Mouse (Mus musculus) olfactory bulb, adult 2 months (tissue): ENCODE results near the gene Gm7029. TPM values are rescaled to one million over a fixed set of nuclear protein-coding genes. Genes with fewer than 3 reads are reported as not detected.

Source experiments
- H3K27ac ChIP-seq: fragments of 200-500 bp; 2 replicates; pipeline ENCODE4 v1.5.1; 2012; ENCODE audit warnings: low read depth, low read length; ENCODE audit not compliant: insufficient read depth
- H3K4me1 ChIP-seq: fragments of 200-500 bp; 2 replicates; pipeline ENCODE4 v1.6.1; 2012; ENCODE audit warnings: low read length; ENCODE audit not compliant: control insufficient read depth, insufficient read depth
- H3K4me3 ChIP-seq: fragments of 200-500 bp; 2 replicates; pipeline ENCODE4 v1.5.1; 2012; ENCODE audit warnings: mild to moderate bottlenecking, low read depth, low read length, moderate library complexity; ENCODE audit not compliant: insufficient read depth
- CTCF ChIP-seq: fragments of 200-500 bp; IDR thresholded peaks from 2 replicates; pipeline ENCODE4 v1.5.1; 2012; ENCODE audit warnings: low read depth, mild to moderate bottlenecking, low read length, moderate library complexity; ENCODE audit not compliant: insufficient read depth
- POLR2A ChIP-seq: fragments of 200-500 bp; IDR thresholded peaks from 2 replicates; pipeline ENCODE4 v1.6.1; 2012; ENCODE audit warnings: mild to moderate bottlenecking, low read depth, low read length, moderate library complexity; ENCODE audit not compliant: insufficient read depth
- WGBS: fragments of 180-500 bp; shearing (Covaris S2); methylation state at CpG from one replicate; pipeline ENCODE4 v1.1.7; 2018; 5-methylcytosine and 5-hydroxymethylcytosine counted together
- polyA plus RNA-seq: library from polyadenylated mRNA; stranded (reverse); fragments of >200 nt; gene quantifications from 2 replicates; pipeline ENCODE4 v1.2.4, GENCODE M21; 2012; ENCODE audit warnings: low replicate concordance; ENCODE audit not compliant: missing spikeins, insufficient read depth, insufficient read length

Gm7029 gene
- polyA plus RNA-seq, 1 experiment = not detected

DNA sequence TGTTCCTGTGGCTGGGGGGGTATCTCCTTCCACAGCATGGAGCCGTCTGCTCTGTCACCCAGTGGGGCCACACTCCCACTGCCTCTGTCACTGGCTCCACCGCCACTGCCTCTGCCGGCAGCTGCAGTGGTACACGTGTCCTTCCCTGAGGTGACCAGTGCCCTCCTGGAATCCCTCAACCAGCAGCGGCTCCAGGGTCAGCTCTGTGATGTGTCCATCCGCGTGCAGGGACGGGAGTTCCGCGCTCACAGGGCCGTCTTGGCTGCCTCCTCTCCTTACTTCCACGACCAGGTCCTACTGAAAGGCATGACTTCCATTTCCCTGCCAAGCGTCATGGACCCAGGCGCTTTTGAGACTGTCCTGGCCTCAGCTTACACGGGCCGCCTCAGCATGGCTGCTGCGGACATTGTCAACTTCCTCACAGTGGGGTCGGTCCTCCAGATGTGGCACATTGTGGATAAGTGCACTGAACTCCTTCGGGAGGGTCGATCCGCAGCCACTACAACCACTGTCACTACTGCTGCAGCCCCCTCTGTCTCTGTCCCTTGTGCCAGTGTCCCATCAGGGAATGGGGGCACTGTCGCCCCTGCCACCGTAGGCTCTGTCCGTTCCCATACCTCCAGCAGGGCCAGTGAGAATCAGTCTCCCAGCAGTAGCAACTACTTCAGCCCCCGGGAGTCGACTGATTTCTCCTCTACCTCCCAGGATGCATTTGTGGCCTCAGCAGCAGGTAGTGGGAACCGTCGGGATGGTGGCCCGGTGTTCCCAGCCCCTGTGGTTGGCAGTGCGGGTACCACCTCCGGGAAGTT lies 43.4 kb downstream of the Gm7029 start:
- Histone ChIP-seq H3K4me3 (peak overlapping the region; percentile 50; the same call in 1 of the 2 replicates), H3K27ac (no peak overlapping the region), H3K4me1 (peaks cover 34% of the 10 kb centered on the region)
- TF ChIP-seq POLR2A (no peak), CTCF (no peak)
- WGBS = 70% methylated on average over 31 of the region's 31 CpGs

DNA sequence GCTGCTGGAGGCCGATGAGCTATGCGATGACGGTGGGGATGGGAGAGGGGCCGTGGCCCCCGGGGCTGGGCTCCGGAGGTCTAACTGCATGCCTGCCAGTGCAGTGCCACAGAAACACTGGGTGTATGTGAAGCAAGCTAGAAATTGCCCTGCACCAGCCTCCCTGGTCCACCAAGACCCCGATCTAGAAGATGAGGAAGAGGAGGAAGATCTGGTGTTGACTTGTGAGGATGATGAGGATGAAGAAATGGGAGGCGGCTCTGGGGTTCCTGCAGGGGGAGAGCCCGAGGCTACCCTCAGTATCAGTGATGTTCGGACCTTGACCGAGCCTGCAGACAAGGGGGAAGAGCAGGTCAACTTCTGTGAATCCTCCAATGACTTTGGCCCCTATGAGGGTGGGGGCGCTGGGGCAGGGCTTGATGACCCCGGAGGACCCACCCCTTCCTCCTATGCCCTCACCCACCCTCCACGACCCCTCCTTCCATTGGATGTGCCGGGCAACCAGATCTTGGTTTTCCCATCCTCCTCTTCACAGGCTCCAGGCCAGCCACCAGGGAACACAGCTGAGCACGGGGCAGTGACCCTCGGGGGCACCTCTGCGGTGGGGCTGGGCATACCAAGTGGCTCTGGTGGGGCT lies 44.1 kb downstream of the Gm7029 start:
- no peak overlapping the region for H3K4me3 ChIP-seq
- 84% methylated on average over 18 of the region's 18 CpGs for WGBS
- TF ChIP-seq POLR2A (no peak), CTCF (no peak)
- H3K4me1 ChIP-seq = peaks cover 34% of the 10 kb centered on the region
- no peak overlapping the region for H3K27ac ChIP-seq

DNA sequence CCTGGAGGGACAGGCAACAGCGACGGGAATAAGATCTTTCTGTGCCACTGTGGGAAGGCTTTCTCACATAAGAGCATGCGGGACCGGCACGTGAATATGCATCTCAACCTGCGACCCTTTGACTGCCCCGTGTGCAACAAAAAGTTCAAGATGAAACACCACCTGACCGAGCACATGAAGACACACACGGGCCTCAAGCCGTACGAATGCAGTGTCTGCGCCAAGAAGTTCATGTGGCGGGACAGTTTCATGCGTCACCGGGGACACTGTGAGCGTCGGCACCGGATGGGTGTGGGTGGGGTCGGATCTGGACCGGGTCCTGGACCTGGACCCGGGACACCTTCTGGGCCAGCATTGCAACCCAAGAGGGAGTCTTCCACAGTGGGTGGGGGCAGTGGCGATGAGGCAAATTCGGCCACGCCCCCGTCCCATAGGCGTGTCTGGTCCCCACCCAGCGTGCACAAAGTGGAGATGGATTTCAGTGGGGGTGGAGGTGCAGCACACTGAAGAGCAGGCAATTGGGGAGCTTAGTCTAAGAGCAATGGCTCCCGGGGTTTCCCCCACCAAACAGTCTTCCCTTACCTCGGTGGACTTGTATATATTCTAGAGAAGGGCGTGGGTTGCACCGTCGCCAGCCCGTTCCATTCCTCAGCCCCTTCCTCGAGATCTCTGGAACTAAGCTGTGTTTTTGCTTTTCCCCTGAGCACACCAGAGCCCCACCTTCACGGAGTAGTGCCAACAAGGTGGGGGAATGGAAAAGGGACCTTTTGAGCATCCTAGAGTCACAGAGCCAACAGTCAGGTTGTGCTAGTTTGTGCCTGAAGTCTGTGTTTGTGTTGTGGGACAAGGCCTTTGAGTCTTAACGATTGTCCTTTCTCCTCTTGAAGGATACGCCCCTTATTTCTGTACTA lies 44.9 kb downstream of the Gm7029 start:
- H3K4me1 ChIP-seq = peaks cover 34% of the 10 kb centered on the region
- no peak for TF ChIP-seq POLR2A
- H3K27ac ChIP-seq = no peak overlapping the region
- WGBS = 63% methylated on average over 37 of the region's 37 CpGs
- peak overlapping the region; percentile 59; the same call in 1 of the 2 replicates for H3K4me3 ChIP-seq

DNA sequence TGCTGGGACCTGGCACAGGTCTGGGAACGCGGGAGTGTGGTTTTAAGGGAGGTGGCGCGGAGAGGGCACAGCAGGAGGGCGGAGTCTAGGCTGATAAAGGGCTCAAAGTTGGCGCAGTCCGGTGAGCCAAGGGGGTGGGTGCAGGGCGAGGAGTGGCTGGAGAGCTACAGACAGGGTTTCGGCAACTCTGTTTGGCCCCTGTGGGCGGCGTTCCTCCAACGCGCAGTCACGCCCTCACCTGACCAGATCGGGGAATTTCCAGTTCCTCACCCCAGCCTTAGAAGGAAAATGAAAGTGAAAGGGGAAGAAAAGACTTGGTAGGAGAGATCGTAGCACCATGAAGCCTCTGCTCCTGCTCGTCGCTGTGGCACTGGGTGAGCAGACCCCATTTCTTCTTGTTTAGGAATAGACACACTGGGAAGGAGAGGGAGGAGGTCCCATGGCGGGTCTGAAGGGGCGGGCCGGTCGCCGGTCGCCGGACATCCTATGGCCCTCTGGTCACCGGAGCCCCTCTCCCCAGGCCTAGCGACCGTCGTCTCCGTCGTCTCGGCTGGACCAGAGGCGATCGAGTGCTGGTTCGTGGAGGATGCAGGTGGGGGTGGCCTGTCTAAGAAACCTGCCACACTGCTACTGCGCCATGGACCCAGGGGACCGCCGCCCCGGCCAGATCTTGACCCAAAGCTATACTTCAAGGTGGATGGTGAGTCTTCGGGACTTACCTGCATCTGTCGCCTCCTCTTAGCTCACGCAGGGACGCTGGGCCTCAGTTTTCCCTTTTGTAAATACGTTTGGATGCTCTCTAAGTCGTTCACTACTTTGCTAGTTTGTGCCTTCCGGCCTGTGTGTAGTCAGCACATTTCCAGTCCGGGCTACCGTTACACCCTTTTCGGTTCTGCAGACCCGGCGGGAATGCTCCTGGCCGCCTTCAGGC lies 46.0 kb downstream of the Gm7029 start:
- Histone ChIP-seq H3K4me3 (peak overlapping the region; percentile 59), H3K4me1 (peaks cover 34% of the 10 kb centered on the region), H3K27ac (peak overlapping the region; percentile 12; the same call in 1 of the 2 replicates)
- TF ChIP-seq CTCF (no peak), POLR2A (no peak)
- WGBS = 2% methylated on average over 52 of the region's 52 CpGs

DNA sequence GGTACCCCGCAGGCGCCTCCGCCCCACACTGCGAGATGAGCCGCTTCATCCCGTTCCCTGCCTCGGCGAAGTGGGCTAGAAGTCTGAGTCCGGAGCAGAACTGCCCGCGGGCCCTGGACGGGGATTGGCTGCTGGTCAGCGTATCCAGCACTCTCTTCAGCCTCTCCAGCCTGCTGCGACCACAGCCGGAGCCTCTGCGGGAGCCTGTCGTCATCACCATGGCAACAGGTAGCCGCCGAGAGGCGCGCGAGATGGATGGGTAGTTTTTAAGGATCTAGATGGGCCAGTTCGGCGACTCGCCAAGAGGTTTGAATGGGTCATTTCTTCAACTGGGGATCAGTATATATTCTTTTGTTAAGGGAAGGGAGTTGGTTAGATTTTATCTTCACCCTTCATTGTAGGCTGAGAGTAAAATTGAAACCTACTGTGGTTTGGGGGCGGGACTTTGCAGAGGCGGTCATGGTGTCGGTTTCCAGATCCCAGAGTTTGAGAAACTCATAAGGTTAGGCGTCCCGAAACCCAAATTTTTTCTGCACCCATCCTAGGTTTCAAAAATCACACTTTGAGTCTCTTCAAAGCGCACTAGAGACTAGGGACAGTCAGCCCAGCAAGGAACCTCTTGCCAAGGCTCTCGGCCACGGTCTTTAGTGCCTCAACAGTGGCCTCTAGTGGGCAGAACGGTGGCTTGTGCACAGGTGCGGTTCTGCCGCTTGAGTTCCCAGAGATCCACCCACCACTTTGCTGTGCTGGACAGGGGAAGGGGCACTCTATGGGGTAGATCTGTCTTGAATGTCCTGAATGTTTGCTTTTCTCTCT lies 46.9 kb downstream of the Gm7029 start:
- Histone ChIP-seq H3K4me3 (peak overlapping the region; percentile 59), H3K4me1 (peaks cover 30% of the 10 kb centered on the region), H3K27ac (0 out of 2 replicates have a peak overlapping the region, but pooled peaks have one; percentile 12)
- no peak for TF ChIP-seq POLR2A
- peak; percentile 79 for TF ChIP-seq CTCF
- 1% methylated on average over 36 of the region's 36 CpGs for WGBS

DNA sequence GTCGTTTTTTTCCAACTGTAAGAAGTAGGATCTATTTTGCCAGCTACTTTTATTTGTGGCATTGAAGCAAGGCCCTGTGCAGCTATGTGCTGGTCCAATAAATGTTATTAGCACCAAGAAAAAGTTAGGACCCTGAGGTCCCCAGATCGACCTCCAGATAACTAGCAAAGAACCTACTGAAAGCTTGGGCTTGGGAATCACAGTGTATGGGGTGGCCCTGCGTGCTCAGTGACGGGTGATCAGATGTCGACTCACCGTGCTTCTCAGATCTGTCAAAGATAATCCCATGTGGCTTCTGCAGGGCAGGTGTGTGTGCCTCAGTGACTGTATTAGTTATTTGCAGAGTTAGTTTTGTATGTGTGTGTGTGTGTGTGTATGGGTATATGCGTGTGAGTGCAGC lies 47.7 kb downstream of the Gm7029 start:
- 87% methylated on average over 7 of the region's 7 CpGs for WGBS
- TF ChIP-seq CTCF (no peak), POLR2A (no peak)
- Histone ChIP-seq H3K4me3 (no peak overlapping the region), H3K27ac (no peak overlapping the region), H3K4me1 (peaks cover 30% of the 10 kb centered on the region)

Other genes with a start within 250 kb of the Gm7029 start
- gene Zfp414, start 244.7 kb upstream of the Gm7029 start, polyA plus RNA-seq = not detected in 2 replicates
- not detected in 2 replicates for gene Pram1, start 235.8 kb upstream of the Gm7029 start, polyA plus RNA-seq
- gene Hnrnpm, start 187.0 kb upstream of the Gm7029 start, polyA plus RNA-seq = 317 TPM in 1 of 2 replicates, not detected in the other
- not detected in 2 replicates for gene March2, start 155.2 kb upstream of the Gm7029 start, polyA plus RNA-seq
- 744 TPM in 1 of 2 replicates, not detected in the other for gene Rab11b, start 113.3 kb upstream of the Gm7029 start, polyA plus RNA-seq
- gene Angptl4, start 92.0 kb upstream of the Gm7029 start, polyA plus RNA-seq = not detected in 2 replicates
- gene Kank3, start 63.3 kb upstream of the Gm7029 start, polyA plus RNA-seq = not detected in 2 replicates
- not detected in 2 replicates for gene Rps28, start 49.3 kb upstream of the Gm7029 start, polyA plus RNA-seq
- gene Ndufa7, start 49.3 kb upstream of the Gm7029 start, polyA plus RNA-seq = 751 TPM in 1 of 2 replicates, not detected in the other
- gene Cd320, start 30.7 kb upstream of the Gm7029 start, polyA plus RNA-seq = not detected in 2 replicates
- not detected in 2 replicates for gene Kifc1, start 16.8 kb downstream of the Gm7029 start, polyA plus RNA-seq
- not detected in 2 replicates for gene Platr17, start 31.3 kb downstream of the Gm7029 start, polyA plus RNA-seq
- gene Daxx, start 35.6 kb downstream of the Gm7029 start, polyA plus RNA-seq = not detected in 2 replicates
- 118 TPM in 1 of 2 replicates, not detected in the other for gene Tapbp, start 42.1 kb downstream of the Gm7029 start, polyA plus RNA-seq
- gene Zbtb22, start 42.1 kb downstream of the Gm7029 start, polyA plus RNA-seq = not detected in 2 replicates
- gene Rgl2, start 55.7 kb downstream of the Gm7029 start, polyA plus RNA-seq = 671 TPM in 1 of 2 replicates, not detected in the other
- gene Pfdn6, start 66.5 kb downstream of the Gm7029 start, polyA plus RNA-seq = not detected in 2 replicates
- not detected in 2 replicates for gene Wdr46, start 66.8 kb downstream of the Gm7029 start, polyA plus RNA-seq
- gene B3galt4, start 77.7 kb downstream of the Gm7029 start, polyA plus RNA-seq = not detected in 2 replicates
- not detected in 2 replicates for gene Vps52, start 82.0 kb downstream of the Gm7029 start, polyA plus RNA-seq
- 1,298 TPM in 1 of 2 replicates, not detected in the other for gene Rps18, start 82.2 kb downstream of the Gm7029 start, polyA plus RNA-seq
- gene H2-K1, start 126.5 kb downstream of the Gm7029 start, polyA plus RNA-seq = not detected in 2 replicates
- not detected in 2 replicates for gene Ring1, start 150.8 kb downstream of the Gm7029 start, polyA plus RNA-seq
- gene H2-Ke6, start 154.2 kb downstream of the Gm7029 start, polyA plus RNA-seq = not detected in 2 replicates
- gene Slc39a7, start 157.8 kb downstream of the Gm7029 start, polyA plus RNA-seq = not detected in 2 replicates
- not detected in 2 replicates for gene Rxrb, start 158.0 kb downstream of the Gm7029 start, polyA plus RNA-seq
- gene Col11a2, start 165.6 kb downstream of the Gm7029 start, polyA plus RNA-seq = not detected in 2 replicates
- gene H2-Oa, start 218.5 kb downstream of the Gm7029 start, polyA plus RNA-seq = not detected in 2 replicates
- not detected in 2 replicates for gene H2-DMa, start 245.7 kb downstream of the Gm7029 start, polyA plus RNA-seq
- 233 TPM in 1 of 2 replicates, not detected in the other for gene Brd2, start 248.8 kb downstream of the Gm7029 start, polyA plus RNA-seq